In the genomic region with DNA sequence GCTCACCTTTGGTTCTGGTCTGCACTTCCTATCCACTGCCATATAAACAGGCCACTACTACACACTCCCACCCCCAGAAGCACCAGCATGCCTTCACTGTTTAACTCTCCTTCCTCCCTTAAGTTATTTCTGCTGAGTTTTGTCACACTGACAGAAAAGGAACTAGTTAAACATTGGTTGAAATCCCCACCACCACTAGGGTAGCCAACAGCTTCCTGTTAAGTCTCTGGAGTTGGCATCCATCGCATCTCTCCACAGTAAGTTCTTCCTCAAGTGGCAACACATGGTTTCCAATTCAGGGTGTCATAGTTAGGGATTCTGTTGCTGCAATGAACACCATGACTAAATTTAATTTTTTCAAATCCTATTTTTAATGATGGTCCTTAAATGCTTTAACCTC, we compare ENCODE assay signal across 10 mouse cellular contexts.
DNase-seq lines count a peak whose midpoint lies in the region; ATAC-seq and TF ChIP-seq lines count a peak whose summit lies in the region.
"Had no signal": no experiment of that assay in that cellular context is flagged by ENCODE, and none has a peak within 500 bp of the region (broad histone marks: within the 10 kb centered on the region; RNA-seq: fewer than 3 reads in every experiment).

No protein-coding gene starts in this region.

- DNase-seq in kidney, adult 18-20 months = no peak
- DNase-seq in stomach, postnatal 0 days (ENCODE audit: low spot score) = no peak
- DNase-seq in testis, postnatal 14 days (ENCODE audit: low spot score) = no peak
- DNase-seq: thymus, postnatal 14 days had no signal

- peak overlapping the region; percentile 33; the same call in 1 of the 2 replicates for H3K27ac ChIP-seq in forebrain, embryonic 15.5 days (replicated peaks)
- H3K27ac ChIP-seq in forebrain, embryonic 13.5 days = no peak overlapping the region
- peak overlapping the region; percentile 80 for H3K27ac ChIP-seq in kidney, embryonic 15.5 days
- peak overlapping the region; percentile 68; the same call in 1 of the 2 replicates for H3K27ac ChIP-seq in stomach, embryonic 14.5 days (ENCODE audit: low read length)
- no peak overlapping the region; the same call in 1 of the 2 replicates for H3K27ac ChIP-seq in stomach, postnatal 0 days (replicated peaks)
- H3K27ac ChIP-seq: embryonic facial prominence, embryonic 10.5 days had no signal

- no peaks in the 10 kb centered on the region for H3K36me3 ChIP-seq in forebrain, embryonic 15.5 days
- no peaks in the 10 kb centered on the region for H3K36me3 ChIP-seq in forebrain, embryonic 13.5 days (ENCODE audit: poor library complexity, severe bottlenecking)
- no peaks in the 10 kb centered on the region for H3K36me3 ChIP-seq in kidney, embryonic 15.5 days
- no peaks in the 10 kb centered on the region for H3K36me3 ChIP-seq in stomach, embryonic 14.5 days (ENCODE audit: control insufficient read depth, insufficient read depth, low read length)
- H3K36me3 ChIP-seq in stomach, postnatal 0 days (ENCODE audit: control insufficient read depth, insufficient read depth, low read length) = no peaks in the 10 kb centered on the region

- no peak for ATAC-seq in forebrain, embryonic 15.5 days (replicated peaks)
- no peak for ATAC-seq in forebrain, embryonic 13.5 days
- peak; percentile 34; the same call in 1 of the 2 replicates for ATAC-seq in kidney, embryonic 15.5 days (replicated peaks; ENCODE audit: low FRiP score)
- no peak for ATAC-seq in stomach, embryonic 14.5 days (ENCODE audit: insufficient number of reproducible peaks, insufficient read depth, low FRiP score, low read depth)
- no peak for ATAC-seq in stomach, postnatal 0 days (ENCODE audit: low FRiP score, low TSS enrichment)
- ATAC-seq in activated CD4-positive, CD25-positive, alpha-beta regulatory T cell, adult 4 months = no peak

- H3K4me2 ChIP-seq in forebrain, embryonic 15.5 days (replicated peaks) = no peak overlapping the region
- H3K4me2 ChIP-seq in forebrain, embryonic 13.5 days = no peak overlapping the region
- no peak overlapping the region for H3K4me2 ChIP-seq in kidney, embryonic 15.5 days
- H3K4me2 ChIP-seq in stomach, embryonic 14.5 days (replicated peaks; ENCODE audit: low read depth, low read length) = no peak overlapping the region
- H3K4me2 ChIP-seq in stomach, postnatal 0 days (replicated peaks; ENCODE audit: low read depth) = no peak overlapping the region

- no peak overlapping the region for H3K9ac ChIP-seq in forebrain, embryonic 15.5 days (replicated peaks)
- no peak overlapping the region for H3K9ac ChIP-seq in forebrain, embryonic 13.5 days
- no peak overlapping the region for H3K9ac ChIP-seq in kidney, embryonic 15.5 days
- no peak overlapping the region for H3K9ac ChIP-seq in stomach, embryonic 14.5 days (replicated peaks; ENCODE audit: low read depth, low read length)
- H3K9ac ChIP-seq in stomach, postnatal 0 days (ENCODE audit: low read length) = no peak overlapping the region

- no peaks in the 10 kb centered on the region for H3K9me3 ChIP-seq in forebrain, embryonic 15.5 days
- H3K9me3 ChIP-seq in forebrain, embryonic 13.5 days (replicated peaks) = no peaks in the 10 kb centered on the region
- no peaks in the 10 kb centered on the region for H3K9me3 ChIP-seq in kidney, embryonic 15.5 days (replicated peaks)
- H3K9me3 ChIP-seq in stomach, embryonic 14.5 days (ENCODE audit: control insufficient read depth, low read depth, low read length) = no peaks in the 10 kb centered on the region
- H3K9me3 ChIP-seq in stomach, postnatal 0 days (ENCODE audit: control insufficient read depth, low read length) = no peaks in the 10 kb centered on the region
- H3K9me3 ChIP-seq: embryonic facial prominence, embryonic 10.5 days had no signal

- 98% methylated on average over 1 of the region's 1 CpGs for WGBS in forebrain, embryonic 15.5 days
- 94% methylated on average over 1 of the region's 1 CpGs for WGBS in forebrain, embryonic 13.5 days
- WGBS in kidney, embryonic 15.5 days = 82% methylated on average over 1 of the region's 1 CpGs
- 72% methylated on average over 1 of the region's 1 CpGs for WGBS in stomach, embryonic 14.5 days
- 90% methylated on average over 1 of the region's 1 CpGs for WGBS in stomach, postnatal 0 days

- TF ChIP-seq EP300 in stomach, postnatal 0 days (optimal IDR thresholded peaks at IDR 0.05) = no peak

- TF ChIP-seq CTCF in stomach, postnatal 0 days (IDR thresholded peaks at IDR 0.05; ENCODE audit: low read depth) = no peak

- no peaks in the 10 kb centered on the region; the same call in 1 of the 2 replicates for H3K4me1 ChIP-seq in forebrain, embryonic 15.5 days
- H3K4me1 ChIP-seq in forebrain, embryonic 13.5 days = peaks cover 22% of the 10 kb centered on the region
- peaks cover 42% of the 10 kb centered on the region for H3K4me1 ChIP-seq in kidney, embryonic 15.5 days
- peaks cover 14% of the 10 kb centered on the region; the same call in 1 of the 2 replicates for H3K4me1 ChIP-seq in stomach, embryonic 14.5 days (ENCODE audit: control insufficient read depth, insufficient read depth, low read length)
- no peaks in the 10 kb centered on the region; the same call in 1 of the 2 replicates for H3K4me1 ChIP-seq in stomach, postnatal 0 days (replicated peaks; ENCODE audit: control insufficient read depth, insufficient read depth)
- H3K4me1 ChIP-seq: embryonic facial prominence, embryonic 10.5 days had no signal

- no peak overlapping the region for H3K4me3 ChIP-seq in forebrain, embryonic 15.5 days
- no peak overlapping the region for H3K4me3 ChIP-seq in forebrain, embryonic 13.5 days
- H3K4me3 ChIP-seq in kidney, embryonic 15.5 days (replicated peaks) = no peak overlapping the region
- H3K4me3 ChIP-seq in stomach, embryonic 14.5 days (ENCODE audit: low read depth, low read length) = no peak overlapping the region
- H3K4me3 ChIP-seq in stomach, postnatal 0 days (ENCODE audit: low read depth, low read length) = no peak overlapping the region
- H3K4me3 ChIP-seq: embryonic facial prominence, embryonic 10.5 days had no signal

- no peaks in the 10 kb centered on the region for H3K27me3 ChIP-seq in forebrain, embryonic 15.5 days
- no peaks in the 10 kb centered on the region for H3K27me3 ChIP-seq in forebrain, embryonic 13.5 days
- H3K27me3 ChIP-seq in kidney, embryonic 15.5 days = no peaks in the 10 kb centered on the region
- H3K27me3 ChIP-seq in stomach, embryonic 14.5 days (ENCODE audit: control insufficient read depth, insufficient read depth, low read length) = no peaks in the 10 kb centered on the region
- no peaks in the 10 kb centered on the region for H3K27me3 ChIP-seq in stomach, postnatal 0 days (ENCODE audit: control insufficient read depth, insufficient read depth, low read length)

Comparison
In these comparisons a context has a peak if more than half of its experiments do, and no peak if none do; other contexts are left out.
1. H3K27ac ChIP-seq: peak in forebrain, embryonic 15.5 days (single experiment), kidney, embryonic 15.5 days (single experiment) and stomach, embryonic 14.5 days (single experiment); none in forebrain, embryonic 13.5 days (single experiment) and stomach, postnatal 0 days (single experiment).